In genomic region chr11:87359262-87359612, GRCm38 (mm10) we compare ENCODE assay signal across 7 mouse cellular contexts. TPM values are rescaled to one million over a fixed set of nuclear protein-coding genes. Genes with fewer than 3 reads are reported as not detected.
DNase-seq lines count a peak whose midpoint lies in the region; ATAC-seq and TF ChIP-seq lines count a peak whose summit lies in the region.

No protein-coding gene starts in this region.

- H3K9ac ChIP-seq in neural tube, embryonic 11.5 days (ENCODE audit: low read length), result no peak overlapping the region
- H3K9ac ChIP-seq in forebrain, embryonic 14.5 days (ENCODE audit: low read length), result no peak overlapping the region
- peak overlapping the region; percentile 87 for H3K9ac ChIP-seq in liver, embryonic 12.5 days
- H3K9ac ChIP-seq in stomach, postnatal 0 days (ENCODE audit: low read length), result peak overlapping the region; percentile 56

- TF ChIP-seq CTCF in stomach, postnatal 0 days (IDR thresholded peaks at IDR 0.05; ENCODE audit: low read depth), result no peak

- no peaks in the 10 kb centered on the region for H3K36me3 ChIP-seq in neural tube, embryonic 11.5 days (ENCODE audit: control insufficient read depth, insufficient read depth, low read length)
- H3K36me3 ChIP-seq in forebrain, embryonic 14.5 days (ENCODE audit: control insufficient read depth, insufficient read depth, low read length), result no peaks in the 10 kb centered on the region
- no peaks in the 10 kb centered on the region for H3K36me3 ChIP-seq in liver, embryonic 12.5 days
- H3K36me3 ChIP-seq in stomach, postnatal 0 days (ENCODE audit: control insufficient read depth, insufficient read depth, low read length), result no peaks in the 10 kb centered on the region

- H3K27ac ChIP-seq in neural tube, embryonic 11.5 days (ENCODE audit: low read depth, low read length), result no peak overlapping the region
- no peak overlapping the region for H3K27ac ChIP-seq in forebrain, embryonic 14.5 days (ENCODE audit: low read depth, low read length)
- 0 out of 2 replicates have a peak overlapping the region, but pooled peaks have one; percentile 75 for H3K27ac ChIP-seq in liver, embryonic 12.5 days
- H3K27ac ChIP-seq in stomach, postnatal 0 days (replicated peaks), result no peak overlapping the region

- DNase-seq in neural tube, embryonic 11.5 days (ENCODE audit: low spot score), result no peak
- no peak for DNase-seq in neural tube, embryonic 10.5 days (ENCODE audit: extremely low spot score, low spot score)
- DNase-seq in forebrain, embryonic 14.5 days (ENCODE audit: low spot score), result no peak
- DNase-seq in stomach, postnatal 0 days (ENCODE audit: low spot score), result no peak
- DNase-seq in thymus, postnatal 36 days, result no peak
- DNase-seq in embryo, embryonic 11 days, result no peak

- peaks cover 5% of the 10 kb centered on the region; the same call in 1 of the 2 replicates for H3K27me3 ChIP-seq in neural tube, embryonic 11.5 days (ENCODE audit: control insufficient read depth, insufficient read depth, low read length)
- H3K27me3 ChIP-seq in forebrain, embryonic 14.5 days (replicated peaks; ENCODE audit: control insufficient read depth, insufficient read depth, low read length), result no peaks in the 10 kb centered on the region
- peaks cover 55% of the 10 kb centered on the region for H3K27me3 ChIP-seq in liver, embryonic 12.5 days (replicated peaks)
- H3K27me3 ChIP-seq in stomach, postnatal 0 days (ENCODE audit: control insufficient read depth, insufficient read depth, low read length), result peaks cover 4% of the 10 kb centered on the region; the same call in 1 of the 2 replicates

- no peak for ATAC-seq in neural tube, embryonic 11.5 days (ENCODE audit: insufficient read depth, low FRiP score, low TSS enrichment)
- ATAC-seq in forebrain, embryonic 14.5 days, result no peak
- ATAC-seq in liver, embryonic 12.5 days, result 0 out of 2 replicates have a peak, but pooled peaks have one; percentile 4
- ATAC-seq in stomach, postnatal 0 days (ENCODE audit: low FRiP score, low TSS enrichment), result no peak

- WGBS in neural tube, embryonic 11.5 days, result 19% methylated on average over 10 of the region's 10 CpGs
- 12% methylated on average over 10 of the region's 10 CpGs for WGBS in forebrain, embryonic 14.5 days
- WGBS in liver, embryonic 12.5 days (ENCODE audit: insufficient replicate concordance), result 8% methylated on average over 10 of the region's 10 CpGs
- WGBS in stomach, postnatal 0 days, result 16% methylated on average over 10 of the region's 10 CpGs

- H3K4me3 ChIP-seq in neural tube, embryonic 11.5 days (ENCODE audit: low read depth, low read length), result peak overlapping the region; percentile 84
- H3K4me3 ChIP-seq in forebrain, embryonic 14.5 days (ENCODE audit: low read depth, low read length), result peak overlapping the region; percentile 87
- H3K4me3 ChIP-seq in liver, embryonic 12.5 days, result peak overlapping the region; percentile 84
- H3K4me3 ChIP-seq in stomach, postnatal 0 days (ENCODE audit: low read depth, low read length), result peak overlapping the region; percentile 68

- TF ChIP-seq EP300 in stomach, postnatal 0 days (optimal IDR thresholded peaks at IDR 0.05), result no peak

- H3K4me2 ChIP-seq in neural tube, embryonic 11.5 days (ENCODE audit: low read depth), result peak overlapping the region; percentile 93
- H3K4me2 ChIP-seq in forebrain, embryonic 14.5 days (ENCODE audit: low read length), result peak overlapping the region; percentile 65
- H3K4me2 ChIP-seq in liver, embryonic 12.5 days, result peak overlapping the region; percentile 98
- H3K4me2 ChIP-seq in stomach, postnatal 0 days (replicated peaks; ENCODE audit: low read depth), result peak overlapping the region; percentile 97

- no peaks in the 10 kb centered on the region for H3K9me3 ChIP-seq in neural tube, embryonic 11.5 days (ENCODE audit: control insufficient read depth, low read length)
- no peaks in the 10 kb centered on the region for H3K9me3 ChIP-seq in forebrain, embryonic 14.5 days (replicated peaks; ENCODE audit: control insufficient read depth, low read length)
- 0 out of 2 replicates have a peak, but pooled peaks cover 4% of the 10 kb centered on the region for H3K9me3 ChIP-seq in liver, embryonic 12.5 days (replicated peaks)
- H3K9me3 ChIP-seq in stomach, postnatal 0 days (ENCODE audit: control insufficient read depth, low read length), result no peaks in the 10 kb centered on the region

- H3K4me1 ChIP-seq in neural tube, embryonic 11.5 days (ENCODE audit: control insufficient read depth, insufficient read depth, low read length), result peaks cover 4% of the 10 kb centered on the region; the same call in 1 of the 2 replicates
- H3K4me1 ChIP-seq in forebrain, embryonic 14.5 days (ENCODE audit: control insufficient read depth, insufficient read depth, low read length), result 0 out of 2 replicates have a peak, but pooled peaks cover 3% of the 10 kb centered on the region
- H3K4me1 ChIP-seq in liver, embryonic 12.5 days, result peaks cover 22% of the 10 kb centered on the region
- 0 out of 2 replicates have a peak, but pooled peaks cover 2% of the 10 kb centered on the region for H3K4me1 ChIP-seq in stomach, postnatal 0 days (replicated peaks; ENCODE audit: control insufficient read depth, insufficient read depth)

RNA-seq across cellular contexts. Expression of gene Ppm1e, which starts 0.4 kb away (rescaled TPM):
- polyA plus RNA-seq in neural tube, embryonic 11.5 days (2014; fragmentation: Nextera tagmentation; extraction: Ambion mirVana), result 13.3 and 15.5 TPM in 2 replicates
- 22.3 and 25.1 TPM in 2 replicates for polyA plus RNA-seq in forebrain, embryonic 14.5 days (2014; fragmentation: Nextera tagmentation; extraction: Ambion mirVana)
- 2.9 and 3.4 TPM in 2 replicates for polyA plus RNA-seq in liver, embryonic 12.5 days (2016; fragmentation: Nextera tagmentation; extraction: Ambion mirVana)
- 0.84 and 1.1 TPM in 2 replicates for polyA plus RNA-seq in stomach, postnatal 0 days (2015; fragmentation: Nextera tagmentation; extraction: Ambion mirVana)

RNA-seq across cellular contexts. Expression of gene Rad51c, which starts 45.5 kb away (rescaled TPM):
- polyA plus RNA-seq in neural tube, embryonic 11.5 days (2014; fragmentation: Nextera tagmentation; extraction: Ambion mirVana), result 13.0 and 13.4 TPM in 2 replicates
- polyA plus RNA-seq in forebrain, embryonic 14.5 days (2014; fragmentation: Nextera tagmentation; extraction: Ambion mirVana), result 4.5 and 8.1 TPM in 2 replicates
- 5.0 and 5.9 TPM in 2 replicates for polyA plus RNA-seq in liver, embryonic 12.5 days (2016; fragmentation: Nextera tagmentation; extraction: Ambion mirVana)
- 1.7 and 1.8 TPM in 2 replicates for polyA plus RNA-seq in stomach, postnatal 0 days (2015; fragmentation: Nextera tagmentation; extraction: Ambion mirVana)

RNA-seq across cellular contexts. Expression of gene Tex14, which starts 45.6 kb away (rescaled TPM):
- 0.45 and 0.61 TPM in 2 replicates for polyA plus RNA-seq in neural tube, embryonic 11.5 days (2014; fragmentation: Nextera tagmentation; extraction: Ambion mirVana)
- 0.21 and 0.24 TPM in 2 replicates for polyA plus RNA-seq in forebrain, embryonic 14.5 days (2014; fragmentation: Nextera tagmentation; extraction: Ambion mirVana)
- polyA plus RNA-seq in liver, embryonic 12.5 days (2016; fragmentation: Nextera tagmentation; extraction: Ambion mirVana), result not detected in 2 replicates
- polyA plus RNA-seq in stomach, postnatal 0 days (2015; fragmentation: Nextera tagmentation; extraction: Ambion mirVana), result 0.98 and 1.6 TPM in 2 replicates

Comparison
In these comparisons a context has a peak if more than half of its experiments do, and no peak if none do; other contexts are left out.
1. H3K9ac ChIP-seq: peak in liver, embryonic 12.5 days (single experiment) and stomach, postnatal 0 days (single experiment); none in neural tube, embryonic 11.5 days (single experiment) and forebrain, embryonic 14.5 days (single experiment).
2. Peak in every context shown above with its lines, with median percentiles within 50 percentile points of each other: H3K4me2 ChIP-seq and H3K4me3 ChIP-seq.